In genomic region chr13:21530136-21530535, GRCm38 (mm10) we compare ENCODE assay signal across 8 mouse cellular contexts. TPM values are rescaled to one million over a fixed set of nuclear protein-coding genes. Genes with fewer than 3 reads are reported as not detected.
DNase-seq lines count a peak whose midpoint lies in the region; ATAC-seq lines count a peak whose summit lies in the region.

No protein-coding gene starts in this region.

- H3K4me3 ChIP-seq in kidney, embryonic 15.5 days (replicated peaks) = peak overlapping the region; percentile 96
- H3K4me3 ChIP-seq in hindbrain, embryonic 14.5 days (replicated peaks; ENCODE audit: low read length) = peak overlapping the region; percentile 90
- H3K4me3 ChIP-seq in midbrain, embryonic 15.5 days = peak overlapping the region; percentile 92

- H3K27me3 ChIP-seq in kidney, embryonic 15.5 days = no peaks in the 10 kb centered on the region
- no peaks in the 10 kb centered on the region for H3K27me3 ChIP-seq in hindbrain, embryonic 14.5 days (ENCODE audit: control insufficient read depth, insufficient read depth, low read length)
- H3K27me3 ChIP-seq in midbrain, embryonic 15.5 days (replicated peaks) = no peaks in the 10 kb centered on the region

- no peak for DNase-seq in kidney, adult 8-10 months
- peak; percentile 4 for DNase-seq in ZHBTc4 (ENCODE audit: low read depth, low spot score)
- DNase-seq in hindbrain, embryonic 14.5 days (ENCODE audit: low spot score) = no peak
- DNase-seq in gastrocnemius, adult 8-10 months (ENCODE audit: low spot score in 2 of 2) = no peak
- DNase-seq in cerebellum, adult 9-11 months = no peak

- H3K9me3 ChIP-seq in kidney, embryonic 15.5 days (replicated peaks) = no peaks in the 10 kb centered on the region
- no peaks in the 10 kb centered on the region for H3K9me3 ChIP-seq in hindbrain, embryonic 14.5 days (ENCODE audit: control insufficient read depth, low read length)
- no peaks in the 10 kb centered on the region for H3K9me3 ChIP-seq in midbrain, embryonic 15.5 days

- H3K9ac ChIP-seq in kidney, embryonic 15.5 days = no peak overlapping the region
- peak overlapping the region; percentile 94 for H3K9ac ChIP-seq in hindbrain, embryonic 14.5 days
- H3K9ac ChIP-seq in midbrain, embryonic 15.5 days = no peak overlapping the region

- peak overlapping the region; percentile 68 for H3K4me2 ChIP-seq in kidney, embryonic 15.5 days
- peak overlapping the region; percentile 65 for H3K4me2 ChIP-seq in hindbrain, embryonic 14.5 days (replicated peaks)
- peak overlapping the region; percentile 83 for H3K4me2 ChIP-seq in midbrain, embryonic 15.5 days

- H3K27ac ChIP-seq in kidney, embryonic 15.5 days = no peak overlapping the region
- no peak overlapping the region for H3K27ac ChIP-seq in hindbrain, embryonic 14.5 days
- no peak overlapping the region for H3K27ac ChIP-seq in midbrain, embryonic 15.5 days

- ATAC-seq in kidney, embryonic 15.5 days (replicated peaks; ENCODE audit: low FRiP score) = no peak
- ATAC-seq in hindbrain, embryonic 14.5 days (ENCODE audit: low FRiP score) = no peak
- ATAC-seq in midbrain, embryonic 15.5 days (replicated peaks) = no peak
- no peak for ATAC-seq in activated CD4-positive, CD25-positive, alpha-beta regulatory T cell, adult 4 months

- H3K4me1 ChIP-seq in kidney, embryonic 15.5 days = peaks cover 10% of the 10 kb centered on the region
- H3K4me1 ChIP-seq in hindbrain, embryonic 14.5 days (replicated peaks; ENCODE audit: control insufficient read depth, insufficient read depth, low read length) = peaks cover 10% of the 10 kb centered on the region; the same call in 1 of the 2 replicates
- H3K4me1 ChIP-seq in midbrain, embryonic 15.5 days = peaks cover 11% of the 10 kb centered on the region

- H3K36me3 ChIP-seq in kidney, embryonic 15.5 days = peaks cover 20% of the 10 kb centered on the region
- H3K36me3 ChIP-seq in hindbrain, embryonic 14.5 days (replicated peaks; ENCODE audit: control insufficient read depth, insufficient read depth) = peaks cover 11% of the 10 kb centered on the region
- H3K36me3 ChIP-seq in midbrain, embryonic 15.5 days (replicated peaks) = peaks cover 11% of the 10 kb centered on the region; the same call in 1 of the 2 replicates

- 37% methylated on average over 7 of the region's 7 CpGs for WGBS in kidney, embryonic 15.5 days
- 53% methylated on average over 7 of the region's 7 CpGs for WGBS in hindbrain, embryonic 14.5 days
- WGBS in midbrain, embryonic 15.5 days = 51% methylated on average over 7 of the region's 7 CpGs

RNA-seq across cellular contexts. Expression of gene Zkscan8, which starts 0.8 kb away (rescaled TPM):
- 6.4 and 6.7 TPM in 2 replicates for polyA plus RNA-seq in kidney, embryonic 15.5 days (2015; fragmentation: Nextera tagmentation; extraction: Ambion mirVana)
- 7.4 and 8.0 TPM in 2 replicates for polyA plus RNA-seq in hindbrain, embryonic 14.5 days (2014; fragmentation: Nextera tagmentation; extraction: Ambion mirVana)
- polyA plus RNA-seq in midbrain, embryonic 15.5 days (2015; fragmentation: Nextera tagmentation; extraction: Ambion mirVana) = 5.0 and 5.3 TPM in 2 replicates
- 1 to 10 TPM; 4.6 to 9.3 (median 7.2) TPM for total RNA-seq in gastrocnemius, adult 8-10 months (2022)
- polyA plus RNA-seq in activated CD4-positive, CD25-positive, alpha-beta regulatory T cell, adult 4 months (2017; shearing (Covaris generic)) = 10 to 100 TPM in 1 of 2 experiments, 1 to 10 TPM in 1; 5.0 to 10.1 TPM

RNA-seq across cellular contexts. Expression of gene Olfr1366, which starts 12.5 kb away (rescaled TPM):
- 0.13 and 0.21 TPM in 2 replicates for polyA plus RNA-seq in kidney, embryonic 15.5 days (2015; fragmentation: Nextera tagmentation; extraction: Ambion mirVana)
- polyA plus RNA-seq in hindbrain, embryonic 14.5 days (2014; fragmentation: Nextera tagmentation; extraction: Ambion mirVana) = 0.08 and 0.21 TPM in 2 replicates
- 0.09 and 0.22 TPM in 2 replicates for polyA plus RNA-seq in midbrain, embryonic 15.5 days (2015; fragmentation: Nextera tagmentation; extraction: Ambion mirVana)
- not detected for total RNA-seq in gastrocnemius, adult 8-10 months (2022)
- polyA plus RNA-seq in activated CD4-positive, CD25-positive, alpha-beta regulatory T cell, adult 4 months (2017; shearing (Covaris generic)) = not detected

RNA-seq across cellular contexts. Expression of gene Gm11273, which starts 28.9 kb away (rescaled TPM):
- polyA plus RNA-seq in kidney, embryonic 15.5 days (2015; fragmentation: Nextera tagmentation; extraction: Ambion mirVana) = 5.1 and 9.2 TPM in 2 replicates
- 5.4 and 6.6 TPM in 2 replicates for polyA plus RNA-seq in hindbrain, embryonic 14.5 days (2014; fragmentation: Nextera tagmentation; extraction: Ambion mirVana)
- polyA plus RNA-seq in midbrain, embryonic 15.5 days (2015; fragmentation: Nextera tagmentation; extraction: Ambion mirVana) = 8.5 and 9.5 TPM in 2 replicates
- total RNA-seq in gastrocnemius, adult 8-10 months (2022) = 100 to 1,000 TPM in 1 of 4 experiments, 10 to 100 TPM in 3; 74.4 to 112 (median 87.3) TPM
- polyA plus RNA-seq in activated CD4-positive, CD25-positive, alpha-beta regulatory T cell, adult 4 months (2017; shearing (Covaris generic)) = 10 to 100 TPM in 1 of 2 experiments, 1 to 10 TPM in 1; 2.5 to 45.3 TPM

RNA-seq across cellular contexts. Expression of gene Olfr1535, which starts 29.6 kb away (rescaled TPM):
- polyA plus RNA-seq in kidney, embryonic 15.5 days (2015; fragmentation: Nextera tagmentation; extraction: Ambion mirVana) = not detected in 2 replicates
- polyA plus RNA-seq in hindbrain, embryonic 14.5 days (2014; fragmentation: Nextera tagmentation; extraction: Ambion mirVana) = 0.04 TPM in 1 of 2 replicates, not detected in the other
- 0.05 TPM in 1 of 2 replicates, not detected in the other for polyA plus RNA-seq in midbrain, embryonic 15.5 days (2015; fragmentation: Nextera tagmentation; extraction: Ambion mirVana)
- not detected for total RNA-seq in gastrocnemius, adult 8-10 months (2022)
- under 1 TPM in 1 of 2 experiments, not detected in 1; 0.40 TPM for polyA plus RNA-seq in activated CD4-positive, CD25-positive, alpha-beta regulatory T cell, adult 4 months (2017; shearing (Covaris generic))

RNA-seq across cellular contexts. Expression of gene AK157302, which starts 35.1 kb away (rescaled TPM):
- polyA plus RNA-seq in kidney, embryonic 15.5 days (2015; fragmentation: Nextera tagmentation; extraction: Ambion mirVana) = 0.10 and 0.42 TPM in 2 replicates
- 0.25 and 0.42 TPM in 2 replicates for polyA plus RNA-seq in hindbrain, embryonic 14.5 days (2014; fragmentation: Nextera tagmentation; extraction: Ambion mirVana)
- polyA plus RNA-seq in midbrain, embryonic 15.5 days (2015; fragmentation: Nextera tagmentation; extraction: Ambion mirVana) = 0.32 and 0.40 TPM in 2 replicates
- total RNA-seq in gastrocnemius, adult 8-10 months (2022) = 10 to 100 TPM; 20.3 to 26.8 (median 22.2) TPM
- under 1 TPM in 1 of 2 experiments, not detected in 1; 0.50 TPM for polyA plus RNA-seq in activated CD4-positive, CD25-positive, alpha-beta regulatory T cell, adult 4 months (2017; shearing (Covaris generic))
